Mouse (Mus musculus): ENCODE data around the gene Ccdc160. TPM values are rescaled to one million over a fixed set of nuclear protein-coding genes. Genes with fewer than 3 reads are reported as not detected.

Gene Ccdc160
- 4.9 TPM in 2 replicates for polyA plus RNA-seq (2015; fragmentation: Nextera tagmentation; extraction: Ambion mirVana)

GRCm38 (mm10) chrX:52790980-52791593 lies at the start of gene Ccdc160:
Gene Ccdc160, plus strand, starts transcription at chrX:52791200.
- peak; percentile 100 for ATAC-seq
- H3K4me3 ChIP-seq (replicated peaks), result peak within 1 kb of the TSS; percentile 50
- H3K36me3 ChIP-seq, result no peaks in the 10 kb centered on the region
- H3K27me3 ChIP-seq, result no peaks in the 10 kb centered on the region
- no peaks in the 10 kb centered on the region for H3K9me3 ChIP-seq
- 18% methylated on average over 26 of the region's 26 CpGs for WGBS
- H3K27ac ChIP-seq, result peak within 1 kb of the TSS; percentile 51
- H3K4me1 ChIP-seq (replicated peaks), result peaks cover 20% of the 10 kb centered on the region; the same call in 1 of the 2 replicates
- peak within 1 kb of the TSS; percentile 52 for H3K4me2 ChIP-seq (replicated peaks)
- H3K9ac ChIP-seq (replicated peaks), result peak within 1 kb of the TSS; percentile 53

GRCm38 (mm10) chrX:52743781-52744180 lies 47.2 kb upstream of the Ccdc160 start:
- Histone ChIP-seq H3K27me3 (peaks cover 14% of the 10 kb centered on the region; the same call in 1 of the 2 replicates), H3K9me3 (no peaks in the 10 kb centered on the region), H3K9ac (replicated peaks) (peak overlapping the region; percentile 59; the same call in 1 of the 2 replicates), H3K4me2 (replicated peaks) (peak overlapping the region; percentile 90), H3K27ac (no peak overlapping the region), H3K4me1 (replicated peaks) (peaks cover 4% of the 10 kb centered on the region; the same call in 1 of the 2 replicates), H3K36me3 (no peaks in the 10 kb centered on the region), H3K4me3 (replicated peaks) (peak overlapping the region; percentile 48)
- 16% methylated on average over 15 of the region's 15 CpGs for WGBS
- no peak for ATAC-seq

GRCm38 (mm10) chrX:52744201-52745051 lies 46.6 kb upstream of the Ccdc160 start:
- Histone ChIP-seq H3K4me3 (replicated peaks) (peak overlapping the region; percentile 48), H3K36me3 (no peaks in the 10 kb centered on the region), H3K27ac (no peak overlapping the region), H3K4me1 (replicated peaks) (peaks cover 4% of the 10 kb centered on the region; the same call in 1 of the 2 replicates), H3K9ac (replicated peaks) (peak overlapping the region; percentile 59; the same call in 1 of the 2 replicates), H3K9me3 (no peaks in the 10 kb centered on the region), H3K27me3 (peaks cover 14% of the 10 kb centered on the region; the same call in 1 of the 2 replicates), H3K4me2 (replicated peaks) (peak overlapping the region; percentile 90)
- peak; percentile 83 for ATAC-seq
- WGBS, result 28% methylated on average over 48 of the region's 50 CpGs

- H3K4me1 ChIP-seq (replicated peaks), result peaks cover 4% of the 10 kb centered on the region; the same call in 1 of the 2 replicates
- no peak overlapping the region for H3K9ac ChIP-seq (replicated peaks)
- H3K4me3 ChIP-seq (replicated peaks), result no peak overlapping the region
- ATAC-seq, result no peak
- no peaks in the 10 kb centered on the region for H3K9me3 ChIP-seq
- no peaks in the 10 kb centered on the region for H3K36me3 ChIP-seq
- no peak overlapping the region; the same call in 1 of the 2 replicates for H3K4me2 ChIP-seq (replicated peaks)
- no peak overlapping the region for H3K27ac ChIP-seq
- WGBS, result 7% methylated on average over 8 of the region's 8 CpGs
- H3K27me3 ChIP-seq, result peaks cover 14% of the 10 kb centered on the region; the same call in 1 of the 2 replicates
Observed at GRCm38 (mm10) chrX:52745462-52745861, 45.5 kb upstream of the Ccdc160 start.

GRCm38 (mm10) chrX:52745917-52746316 lies 45.1 kb upstream of the Ccdc160 start:
- Histone ChIP-seq H3K27ac (no peak overlapping the region), H3K4me3 (replicated peaks) (no peak overlapping the region), H3K9me3 (no peaks in the 10 kb centered on the region), H3K27me3 (peaks cover 14% of the 10 kb centered on the region; the same call in 1 of the 2 replicates), H3K4me1 (replicated peaks) (peaks cover 4% of the 10 kb centered on the region; the same call in 1 of the 2 replicates), H3K36me3 (no peaks in the 10 kb centered on the region), H3K9ac (replicated peaks) (no peak overlapping the region), H3K4me2 (replicated peaks) (no peak overlapping the region)
- no peak for ATAC-seq
- WGBS, result 19% methylated on average over 10 of the region's 10 CpGs

GRCm38 (mm10) chrX:52746849-52747248 lies 44.2 kb upstream of the Ccdc160 start:
- no peaks in the 10 kb centered on the region for H3K36me3 ChIP-seq
- peaks cover 14% of the 10 kb centered on the region; the same call in 1 of the 2 replicates for H3K27me3 ChIP-seq
- peaks cover 4% of the 10 kb centered on the region; the same call in 1 of the 2 replicates for H3K4me1 ChIP-seq (replicated peaks)
- H3K9ac ChIP-seq (replicated peaks), result no peak overlapping the region
- H3K4me2 ChIP-seq (replicated peaks), result no peak overlapping the region
- H3K4me3 ChIP-seq (replicated peaks), result no peak overlapping the region
- no peaks in the 10 kb centered on the region for H3K9me3 ChIP-seq
- WGBS, result 24% methylated on average over 1 of the region's 1 CpGs
- no peak overlapping the region for H3K27ac ChIP-seq
- ATAC-seq, result no peak

GRCm38 (mm10) chrX:52753491-52754085 lies 37.4 kb upstream of the Ccdc160 start:
- Histone ChIP-seq H3K9ac (replicated peaks) (no peak overlapping the region), H3K4me3 (replicated peaks) (no peak overlapping the region), H3K27me3 (no peaks in the 10 kb centered on the region), H3K27ac (no peak overlapping the region), H3K9me3 (no peaks in the 10 kb centered on the region), H3K36me3 (no peaks in the 10 kb centered on the region), H3K4me2 (replicated peaks) (no peak overlapping the region), H3K4me1 (replicated peaks) (no peaks in the 10 kb centered on the region)
- WGBS, result 11% methylated on average over 6 of the region's 6 CpGs
- no peak for ATAC-seq

GRCm38 (mm10) chrX:52757164-52757563 lies 33.8 kb upstream of the Ccdc160 start:
- no peak overlapping the region for H3K4me3 ChIP-seq (replicated peaks)
- ATAC-seq, result no peak
- no peak overlapping the region for H3K4me2 ChIP-seq (replicated peaks)
- H3K4me1 ChIP-seq (replicated peaks), result no peaks in the 10 kb centered on the region
- H3K9ac ChIP-seq (replicated peaks), result no peak overlapping the region
- no peak overlapping the region for H3K27ac ChIP-seq
- no peaks in the 10 kb centered on the region for H3K27me3 ChIP-seq
- no peaks in the 10 kb centered on the region for H3K36me3 ChIP-seq
- 92% methylated on average over 3 of the region's 3 CpGs for WGBS
- H3K9me3 ChIP-seq, result no peaks in the 10 kb centered on the region

- 74% methylated on average over 2 of the region's 2 CpGs for WGBS
- H3K4me1 ChIP-seq (replicated peaks), result no peaks in the 10 kb centered on the region
- no peak overlapping the region for H3K9ac ChIP-seq (replicated peaks)
- no peak for ATAC-seq
- H3K4me3 ChIP-seq (replicated peaks), result no peak overlapping the region
- no peak overlapping the region for H3K27ac ChIP-seq
- H3K27me3 ChIP-seq, result no peaks in the 10 kb centered on the region
- H3K9me3 ChIP-seq, result no peaks in the 10 kb centered on the region
- no peak overlapping the region for H3K4me2 ChIP-seq (replicated peaks)
- H3K36me3 ChIP-seq, result no peaks in the 10 kb centered on the region
Observed at GRCm38 (mm10) chrX:52759232-52759631, 31.8 kb upstream of the Ccdc160 start.

- no peak overlapping the region for H3K4me3 ChIP-seq (replicated peaks)
- WGBS, result 71% methylated on average over 4 of the region's 4 CpGs
- no peak overlapping the region for H3K27ac ChIP-seq
- H3K27me3 ChIP-seq, result no peaks in the 10 kb centered on the region
- H3K36me3 ChIP-seq, result no peaks in the 10 kb centered on the region
- no peak overlapping the region for H3K4me2 ChIP-seq (replicated peaks)
- no peak overlapping the region for H3K9ac ChIP-seq (replicated peaks)
- no peak for ATAC-seq
- no peaks in the 10 kb centered on the region for H3K4me1 ChIP-seq (replicated peaks)
- H3K9me3 ChIP-seq, result no peaks in the 10 kb centered on the region
Observed at GRCm38 (mm10) chrX:52760191-52760945, 30.6 kb upstream of the Ccdc160 start.

GRCm38 (mm10) chrX:52762221-52762620 lies 28.8 kb upstream of the Ccdc160 start:
- H3K27ac ChIP-seq, result no peak overlapping the region
- no peaks in the 10 kb centered on the region for H3K27me3 ChIP-seq
- H3K36me3 ChIP-seq, result no peaks in the 10 kb centered on the region
- no peak for ATAC-seq
- H3K9ac ChIP-seq (replicated peaks), result no peak overlapping the region
- WGBS, result 69% methylated on average over 4 of the region's 4 CpGs
- H3K4me3 ChIP-seq (replicated peaks), result no peak overlapping the region
- no peaks in the 10 kb centered on the region for H3K9me3 ChIP-seq
- no peak overlapping the region for H3K4me2 ChIP-seq (replicated peaks)
- no peaks in the 10 kb centered on the region for H3K4me1 ChIP-seq (replicated peaks)
